Mouse (Mus musculus) hematopoietic stem cell, adult 5-6 weeks (primary cell): ENCODE results near the gene Eea1. TPM values are rescaled to one million over a fixed set of nuclear protein-coding genes. Genes with fewer than 3 reads are reported as not detected.
"Not testable (repeated sequence)": the region's sequence is repeated elsewhere in the genome, so short reads cannot be mapped to it uniquely, and the experiment has no call there.

ENCODE experiments used
- ATAC-seq, 2 experiments: fragments of 125-278 bp in 1 of 2; replicated peaks in 1 of 2; 2 replicates each; pipeline ENCODE4 v1.8.0; 2016 to 2017; ENCODE audit warnings: inconsistent platforms in 2 of 2, mild to moderate bottlenecking in 2 of 2, moderate number of reproducible peaks in 2 of 2, low read depth in 1 of 2, moderate TSS enrichment in 1 of 2; ENCODE audit not compliant: low FRiP score in 2 of 2, poor library complexity in 2 of 2, severe bottlenecking in 2 of 2, insufficient read depth in 1 of 2, low TSS enrichment in 1 of 2
- total RNA-seq: library from RNA; stranded (forward); fragments of 172-1452, 232-1000 nt; gene quantifications from 2 replicates; pipeline ENCODE4 v1.2.3, GENCODE M21; 2017

The Eea1 gene
- total RNA-seq, result 37.8 and 38.5 TPM in 2 replicates

- ATAC-seq, result peak; percentile 91 to 93
Measured at GRCm38 (mm10) chr10:95940046-95940900, at the start of gene Eea1. Eea1 (plus strand) TSS chr10:95940650.

DNA sequence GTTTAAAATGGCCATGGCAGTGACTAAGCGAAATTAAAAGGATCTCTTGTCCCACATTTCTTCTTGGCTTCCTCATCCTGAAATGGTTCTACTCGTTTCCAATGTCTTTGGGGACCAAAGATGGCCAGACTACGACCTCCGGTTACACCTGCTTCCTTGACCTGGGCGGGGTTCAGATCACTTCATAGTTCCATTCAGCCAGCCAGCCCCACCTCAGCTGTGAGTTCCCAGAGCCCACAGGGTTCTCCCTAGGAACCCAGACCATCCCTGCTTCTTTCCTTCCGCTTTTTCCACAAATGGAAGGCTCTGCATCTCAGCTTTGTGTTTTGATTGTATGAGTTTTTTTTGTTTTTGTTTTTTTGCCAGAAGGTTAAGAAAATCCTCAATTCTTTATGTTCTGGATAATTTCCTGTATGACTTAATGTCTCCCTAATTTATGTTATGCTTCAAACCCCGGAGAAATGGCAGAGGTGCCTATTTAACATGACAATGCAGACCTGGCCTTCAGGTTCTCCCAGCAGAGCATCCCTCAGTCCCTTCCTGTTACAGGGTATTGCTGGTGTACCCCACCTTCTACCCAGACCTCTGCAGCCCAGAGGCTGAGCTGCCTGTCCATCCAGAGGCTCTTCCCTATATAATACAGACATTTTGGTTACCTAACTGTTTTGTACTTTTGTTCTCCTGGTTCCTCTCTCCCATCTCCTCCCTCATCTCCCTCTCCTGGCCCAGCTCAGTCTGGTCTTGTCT lies 49.1 kb upstream of the Eea1 start:
- no peak for ATAC-seq

DNA sequence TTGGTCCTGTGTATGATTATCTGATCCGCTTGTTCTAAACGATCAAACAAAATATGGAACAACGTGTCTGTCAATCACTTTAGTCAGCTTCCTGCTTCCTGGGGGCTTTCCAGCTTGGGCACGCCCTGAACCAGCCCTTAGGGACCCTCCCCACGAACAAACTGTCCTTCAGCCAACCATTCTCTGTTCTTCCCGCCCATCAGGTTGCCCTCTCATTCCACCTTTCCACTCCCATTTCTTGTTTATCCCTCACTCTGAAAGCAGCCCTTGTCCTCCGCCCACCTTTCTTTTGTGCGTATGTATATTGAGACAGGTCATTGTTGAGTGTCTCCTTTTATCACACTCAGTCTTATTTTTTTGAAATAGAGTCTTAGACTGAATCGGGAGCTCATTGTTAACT lies 48.3 kb upstream of the Eea1 start:
- no peak for ATAC-seq

DNA sequence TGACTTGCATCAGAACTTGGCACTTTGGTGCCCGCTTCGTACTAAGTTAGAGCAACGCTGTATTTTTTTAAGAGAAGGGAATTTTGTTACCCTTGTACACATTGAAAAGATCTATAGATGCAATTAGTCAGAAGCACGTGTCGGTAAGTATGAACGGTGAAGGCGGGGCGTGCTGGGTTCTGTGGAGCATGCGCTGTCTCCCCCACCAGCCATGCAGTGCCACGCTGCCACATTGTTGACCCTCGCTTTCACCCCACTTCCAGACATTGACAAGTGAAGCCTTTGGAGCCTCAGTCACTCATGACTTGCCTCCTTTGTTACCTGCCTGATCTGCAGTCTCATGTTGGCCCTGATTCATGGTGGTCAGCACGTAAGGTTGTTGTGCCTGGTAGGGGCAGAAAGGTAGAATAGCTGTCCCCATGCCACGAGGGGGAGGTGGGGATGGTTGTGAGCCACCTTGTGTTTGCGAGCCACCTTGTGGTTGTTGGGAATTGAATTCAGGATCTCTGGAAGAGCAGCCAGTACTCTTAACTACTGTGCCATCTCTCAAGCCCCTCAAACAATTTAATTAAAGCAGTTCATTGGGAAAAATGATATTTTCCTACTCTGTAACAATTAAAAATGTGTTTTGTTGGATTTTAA lies 47.0 kb upstream of the Eea1 start:
- ATAC-seq, result no peak

GRCm38 (mm10) chr10:95894036-95894855 lies 46.2 kb upstream of the Eea1 start:
- peak; percentile 42 to 46; a peak in 3 of 4 replicates for ATAC-seq

- peak; percentile 86 to 93 for ATAC-seq
Measured at GRCm38 (mm10) chr10:95894856-95895386, 45.5 kb upstream of the Eea1 start.

DNA sequence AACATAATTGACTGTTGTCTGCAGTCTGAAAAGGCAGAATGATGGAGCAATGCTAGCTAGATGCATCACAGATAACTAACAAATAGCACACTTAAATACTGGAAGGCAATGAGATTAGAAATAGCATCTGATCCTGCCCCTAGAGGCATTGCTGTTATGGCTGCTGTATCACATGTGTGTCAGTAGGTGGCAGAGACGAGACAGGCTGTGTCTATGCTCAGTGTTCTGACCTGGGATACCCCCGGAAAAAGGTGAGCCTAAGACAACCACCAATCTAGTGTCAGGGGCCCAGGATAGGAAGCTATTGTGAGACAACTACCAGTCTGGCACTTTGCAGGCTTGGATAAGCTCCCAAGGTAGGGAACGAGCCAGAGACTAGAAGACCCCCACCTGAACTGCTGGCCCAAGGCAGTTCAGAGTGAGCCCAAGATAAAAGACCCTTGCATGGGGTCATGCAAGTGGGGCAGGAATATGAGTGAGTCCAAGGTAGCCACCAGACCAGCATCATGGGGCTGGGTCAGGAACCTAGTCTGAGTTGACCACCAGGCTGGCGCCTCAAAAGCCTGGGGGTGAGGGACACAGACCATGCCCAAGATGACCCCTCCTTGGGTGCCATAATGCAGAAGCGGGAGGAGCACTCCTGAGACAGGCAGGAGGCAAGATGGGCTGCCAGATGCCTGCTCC lies 41.8 kb upstream of the Eea1 start:
- ATAC-seq, result peak; percentile 36 to 47; a peak in 2 of 4 replicates

- ATAC-seq, result no peak
Measured at GRCm38 (mm10) chr10:95904668-95905067, 35.8 kb upstream of the Eea1 start.

DNA sequence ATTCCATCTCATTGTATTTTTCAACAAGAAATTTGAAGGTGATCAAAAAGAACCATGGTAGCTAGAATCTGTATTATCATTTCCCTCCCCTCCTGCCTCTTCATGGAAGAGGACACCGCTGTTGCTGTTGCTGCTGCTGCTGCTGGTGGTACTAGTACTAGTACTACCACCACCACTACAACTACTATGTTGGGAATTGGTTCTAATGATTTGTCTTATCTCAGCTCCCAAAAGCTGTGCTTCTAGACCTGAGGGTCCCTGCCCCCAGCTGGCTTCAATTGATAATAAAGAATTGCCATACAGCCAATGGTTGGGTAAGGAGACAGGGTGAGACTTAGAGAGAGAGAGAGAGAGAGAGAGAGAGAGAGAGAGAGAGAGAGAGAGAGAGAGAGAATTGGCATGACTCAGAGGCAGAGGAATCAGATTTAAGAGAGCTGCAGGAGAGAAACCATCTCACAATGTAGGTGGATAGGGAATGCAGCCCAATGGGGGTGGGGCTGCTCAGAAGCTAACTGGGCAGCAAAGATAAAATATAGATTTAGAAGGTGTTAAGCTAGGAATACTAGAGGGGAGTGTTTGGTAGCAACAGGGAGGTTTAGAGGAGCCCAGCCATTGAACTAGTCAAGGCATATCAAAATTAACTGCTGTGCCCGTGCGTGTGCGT lies 31.1 kb upstream of the Eea1 start:
- no peak for ATAC-seq

DNA sequence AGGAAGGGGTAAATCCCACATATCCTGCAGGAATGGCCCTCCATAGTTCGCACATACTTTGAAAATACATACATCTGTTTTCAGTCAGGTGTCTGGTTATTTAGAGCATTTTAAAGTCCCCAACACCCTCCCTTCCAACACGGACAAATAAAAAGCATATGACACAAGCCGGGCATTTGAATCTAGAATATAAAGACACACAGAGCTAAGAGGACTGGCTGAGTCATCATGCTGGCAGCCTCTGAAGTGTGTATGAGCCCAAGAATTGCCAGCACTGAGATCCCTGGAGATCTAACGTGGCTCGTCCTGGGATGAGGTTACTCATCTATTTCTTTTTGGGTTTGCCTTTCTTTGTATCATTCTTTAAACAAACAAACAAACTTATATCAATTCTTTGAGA lies 29.4 kb upstream of the Eea1 start:
- no peak for ATAC-seq

- no peak for ATAC-seq
Measured at GRCm38 (mm10) chr10:95914434-95915174, 25.8 kb upstream of the Eea1 start.

DNA sequence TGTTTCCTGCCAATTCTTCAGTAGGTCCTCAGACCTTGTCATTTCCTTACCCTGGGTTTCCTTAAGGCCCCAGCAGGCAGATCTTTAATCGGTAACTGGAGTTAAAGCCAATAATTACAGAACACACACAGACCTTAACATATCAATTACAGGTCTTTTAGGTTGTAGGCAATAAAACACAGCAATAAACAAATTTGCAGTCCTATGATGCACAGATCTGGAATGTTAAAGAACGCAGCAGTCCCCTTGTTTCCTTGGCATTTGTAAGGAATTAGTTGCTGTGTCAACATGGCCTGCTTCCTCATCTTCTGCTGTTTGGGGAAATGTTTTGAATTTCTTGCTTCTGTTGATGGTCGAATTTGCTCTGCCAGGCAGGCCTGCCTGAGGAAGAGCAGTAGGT lies 21.7 kb upstream of the Eea1 start:
- no peak for ATAC-seq

GRCm38 (mm10) chr10:95923263-95924217 lies 16.9 kb upstream of the Eea1 start:
- ATAC-seq, result no peak

DNA sequence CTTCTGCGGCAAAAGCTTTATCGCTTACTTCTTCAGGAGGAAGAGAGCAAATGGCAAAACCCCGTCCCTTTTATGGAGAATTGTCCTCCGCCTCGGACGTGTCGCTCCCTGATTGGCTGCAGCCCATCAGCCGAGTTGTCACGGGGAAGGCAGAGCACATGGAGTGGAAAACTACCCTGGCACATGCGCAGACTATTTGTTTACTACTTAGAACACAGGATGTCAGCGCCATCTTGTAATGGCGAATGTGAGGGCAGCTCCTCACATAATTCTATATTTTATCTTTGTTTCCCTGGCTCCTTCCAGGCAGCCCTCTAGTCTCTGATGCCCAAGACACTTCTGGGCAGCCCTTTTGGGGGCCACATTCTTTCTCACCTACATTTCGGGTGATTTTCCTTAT lies 6.8 kb upstream of the Eea1 start:
- not testable (repeated sequence) for ATAC-seq
